ENCODE assay signal across 9 mouse cellular contexts in genomic region chr13:56159614-56160363, GRCm38 (mm10). TPM values are rescaled to one million over a fixed set of nuclear protein-coding genes. Genes with fewer than 3 reads are reported as not detected.
DNase-seq lines count a peak whose midpoint lies in the region; ATAC-seq and TF ChIP-seq lines count a peak whose summit lies in the region.
"Had no signal": no experiment of that assay in that cellular context is flagged by ENCODE, and none has a peak within 500 bp of the region (broad histone marks: within the 10 kb centered on the region; RNA-seq: fewer than 3 reads in every experiment).

No protein-coding gene starts in this region.

- H3K9ac ChIP-seq in kidney, embryonic 15.5 days = no peak overlapping the region
- H3K9ac ChIP-seq in hindbrain, postnatal 0 days (replicated peaks; ENCODE audit: low read length) = no peak overlapping the region
- H3K9ac ChIP-seq: hindbrain, embryonic 12.5 days had no signal

- H3K36me3 ChIP-seq in kidney, embryonic 15.5 days = no peaks in the 10 kb centered on the region
- H3K36me3 ChIP-seq in hindbrain, postnatal 0 days (ENCODE audit: insufficient read depth, low read length) = no peaks in the 10 kb centered on the region
- H3K36me3 ChIP-seq: hindbrain, embryonic 12.5 days had no signal

- ATAC-seq in kidney, embryonic 15.5 days (replicated peaks; ENCODE audit: low FRiP score) = no peak; the same call in 1 of the 2 replicates
- peak; percentile 58; the same call in 1 of the 2 replicates for ATAC-seq in megakaryocyte-erythroid progenitor cell, adult 5-6 weeks (replicated peaks; ENCODE audit: low FRiP score, low TSS enrichment, poor library complexity, severe bottlenecking)
- ATAC-seq in hindbrain, postnatal 0 days = no peak
- ATAC-seq: activated CD4-positive, CD25-positive, alpha-beta regulatory T cell, adult 4 months had no signal

- no peak overlapping the region for H3K4me3 ChIP-seq in kidney, embryonic 15.5 days (replicated peaks)
- H3K4me3 ChIP-seq in hindbrain, postnatal 0 days (ENCODE audit: low read length) = no peak overlapping the region
- H3K4me3 ChIP-seq: hindbrain, embryonic 12.5 days had no signal

- no peak for DNase-seq in kidney, adult 9 months
- DNase-seq in embryo, embryonic 10 days (ENCODE audit: low spot score) = peak; percentile 70
- peak; percentile 93 for DNase-seq in forelimb bud, embryonic 11.5 days (ENCODE audit: low read depth, low spot score)
- no peak for DNase-seq in frontal cortex, adult 2 months (ENCODE audit: extremely low spot score in 1 of 2, low spot score in 1 of 2)
- no peak for DNase-seq in hindbrain, postnatal 0 days (ENCODE audit: low spot score)

- 7% methylated on average over 17 of the region's 17 CpGs for WGBS in kidney, embryonic 15.5 days
- 67% methylated on average over 17 of the region's 17 CpGs for WGBS in hindbrain, postnatal 0 days

- no peak for TF ChIP-seq CTCF in hindbrain, postnatal 0 days (IDR thresholded peaks at IDR 0.05; ENCODE audit: low read depth)

- peaks cover 9% of the 10 kb centered on the region for H3K27me3 ChIP-seq in kidney, embryonic 15.5 days
- H3K27me3 ChIP-seq in hindbrain, postnatal 0 days (ENCODE audit: insufficient read depth, low read length) = no peaks in the 10 kb centered on the region
- H3K27me3 ChIP-seq: hindbrain, embryonic 12.5 days had no signal

- H3K4me1 ChIP-seq in kidney, embryonic 15.5 days = peaks cover 30% of the 10 kb centered on the region
- no peaks in the 10 kb centered on the region for H3K4me1 ChIP-seq in hindbrain, postnatal 0 days (ENCODE audit: insufficient read depth, low read length)

- H3K4me2 ChIP-seq in kidney, embryonic 15.5 days = 0 out of 2 replicates have a peak overlapping the region, but pooled peaks have one; percentile 10
- H3K4me2 ChIP-seq in hindbrain, postnatal 0 days (ENCODE audit: low read depth, low read length) = no peak overlapping the region
- H3K4me2 ChIP-seq: hindbrain, embryonic 12.5 days had no signal

- no peaks in the 10 kb centered on the region for H3K9me3 ChIP-seq in kidney, embryonic 15.5 days (replicated peaks)
- no peaks in the 10 kb centered on the region for H3K9me3 ChIP-seq in hindbrain, postnatal 0 days (ENCODE audit: low read length)
- H3K9me3 ChIP-seq: hindbrain, embryonic 12.5 days had no signal

- no peak overlapping the region for H3K27ac ChIP-seq in kidney, embryonic 15.5 days
- H3K27ac ChIP-seq in hindbrain, postnatal 0 days = no peak overlapping the region
- H3K27ac ChIP-seq: hindbrain, embryonic 12.5 days had no signal

RNA-seq across cellular contexts. Expression of gene Tifab, which starts 18.9 kb away (rescaled TPM):
- 2.1 and 2.4 TPM in 2 replicates for polyA plus RNA-seq in kidney, embryonic 15.5 days (2015; fragmentation: Nextera tagmentation; extraction: Ambion mirVana)
- 3.1 TPM in 1 of 2 replicates, not detected in the other for total RNA-seq in megakaryocyte-erythroid progenitor cell, adult 5-6 weeks (2014; fragmentation: Nextera tagmentation)
- 0.23 and 0.56 TPM in 2 replicates for total RNA-seq in megakaryocyte-erythroid progenitor cell, adult 5-6 weeks (2017)
- polyA plus RNA-seq in frontal cortex, adult 2 months (2012; rRNA removed) = 2.1 and 2.2 TPM in 2 replicates
- 0.31 TPM in 1 of 2 replicates, not detected in the other for total RNA-seq in hindbrain, postnatal 0 days (2014; rRNA removed)
- polyA plus RNA-seq in hindbrain, postnatal 0 days (2015; fragmentation: Nextera tagmentation; extraction: Ambion mirVana) = 0.54 and 0.75 TPM in 2 replicates

RNA-seq across cellular contexts. Expression of gene H2afy, which starts 23.6 kb away (rescaled TPM):
- 395 and 406 TPM in 2 replicates for polyA plus RNA-seq in kidney, embryonic 15.5 days (2015; fragmentation: Nextera tagmentation; extraction: Ambion mirVana)
- 188 and 192 TPM in 2 replicates for total RNA-seq in megakaryocyte-erythroid progenitor cell, adult 5-6 weeks (2014; fragmentation: Nextera tagmentation)
- 316 and 323 TPM in 2 replicates for total RNA-seq in megakaryocyte-erythroid progenitor cell, adult 5-6 weeks (2017)
- polyA plus RNA-seq in frontal cortex, adult 2 months (2012; rRNA removed) = 126 and 145 TPM in 2 replicates
- total RNA-seq in hindbrain, postnatal 0 days (2014; rRNA removed) = 181 and 192 TPM in 2 replicates
- 175 and 193 TPM in 2 replicates for polyA plus RNA-seq in hindbrain, postnatal 0 days (2015; fragmentation: Nextera tagmentation; extraction: Ambion mirVana)

Comparison
In these comparisons a context has a peak if more than half of its experiments do, and no peak if none do; other contexts are left out.
1. DNase-seq: peak in embryo, embryonic 10 days (single experiment) and forelimb bud, embryonic 11.5 days (single experiment); none in kidney, adult 9 months (single experiment), frontal cortex, adult 2 months (0 of 2) and hindbrain, postnatal 0 days (single experiment).